Mouse (Mus musculus) spleen, adult 2 months (tissue): ENCODE measurements around the gene Zfhx3. TPM values are rescaled to one million over a fixed set of nuclear protein-coding genes. Genes with fewer than 3 reads are reported as not detected.

ENCODE experiments used
- DNase-seq, 2 experiments: peaks; one replicate each; pipeline versions ENCODE4 v3.0.0 to v3.0.0-alpha.2; 2012 to 2021; ENCODE audit warnings: low spot score in 2 of 2, low read depth in 1 of 2
- H3K27ac ChIP-seq: fragments of 200-500 bp; 2 replicates; pipeline ENCODE4 v1.5.1; 2012; ENCODE audit warnings: low read length, inconsistent platforms; ENCODE audit not compliant: insufficient read depth
- H3K27me3 ChIP-seq: fragments of 200-500 bp; 2 replicates; pipeline ENCODE4 v1.6.1; 2012; ENCODE audit warnings: mild to moderate bottlenecking, moderate library complexity, low read length, inconsistent platforms; ENCODE audit not compliant: control insufficient read depth, insufficient read depth
- H3K36me3 ChIP-seq: fragments of 200-500 bp; 2 replicates; pipeline ENCODE4 v1.6.1; 2012; ENCODE audit warnings: mild to moderate bottlenecking, low read length, inconsistent platforms; ENCODE audit not compliant: control insufficient read depth, insufficient read depth
- H3K4me1 ChIP-seq: fragments of 200-500 bp; 2 replicates; pipeline ENCODE4 v1.6.1; 2011; ENCODE audit warnings: inconsistent platforms; ENCODE audit not compliant: control insufficient read depth, insufficient read depth, insufficient read length
- H3K4me3 ChIP-seq: fragments of 200-500 bp; 2 replicates; pipeline ENCODE4 v1.5.1; 2011; ENCODE audit warnings: mild to moderate bottlenecking, inconsistent platforms; ENCODE audit not compliant: insufficient read depth, insufficient read length; ENCODE audit errors: extremely low read depth
- CTCF ChIP-seq: fragments of 200-500 bp; IDR thresholded peaks from 2 replicates; pipeline ENCODE4 v1.5.1; 2011; ENCODE audit warnings: mild to moderate bottlenecking, inconsistent platforms; ENCODE audit not compliant: insufficient read depth, insufficient read length, insufficient replicate concordance; ENCODE audit errors: extremely low read depth
- POLR2A ChIP-seq: fragments of 200-500 bp; IDR thresholded peaks from 2 replicates; pipeline ENCODE4 v1.6.1; 2011; ENCODE audit warnings: low read depth, low read length, inconsistent platforms
- WGBS: fragments of 180-500 bp; shearing (Covaris S2); methylation state at CpG from one replicate; pipeline ENCODE4 v1.1.7; 2018; 5-methylcytosine and 5-hydroxymethylcytosine counted together
- polyA plus RNA-seq: library from polyadenylated mRNA; depleted of rRNA; stranded (reverse); fragments of >200 nt; gene quantifications from 2 replicates; pipeline ENCODE4 v1.2.3, GENCODE M21; 2012

The Zfhx3 gene
- polyA plus RNA-seq, 1 experiment: 1.5 TPM

DNA sequence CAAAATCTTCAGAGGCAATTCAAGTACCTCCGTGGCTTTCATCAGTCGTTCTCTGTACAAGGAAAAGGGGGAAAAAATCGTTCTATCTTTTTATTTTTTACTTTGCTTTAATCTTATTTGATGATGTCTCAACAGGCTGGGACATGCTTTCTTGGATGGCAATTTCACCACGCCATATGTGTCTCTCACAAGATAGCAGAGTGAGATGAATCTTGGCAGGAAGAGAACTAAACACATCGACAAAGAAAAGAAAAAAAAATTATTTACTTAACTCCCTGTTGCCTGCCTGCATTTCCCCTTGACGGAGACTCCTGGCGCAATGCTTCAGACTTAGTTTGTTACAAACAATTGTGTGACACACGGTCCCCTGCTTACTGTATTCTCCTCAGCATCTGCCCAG is 294.3 kb downstream of the Zfhx3 start:
- WGBS: 76% methylated on average over 8 of the region's 8 CpGs
- H3K4me1 ChIP-seq: no peaks in the 10 kb centered on the region
- no peaks in the 10 kb centered on the region for H3K27me3 ChIP-seq
- no peak overlapping the region for H3K4me3 ChIP-seq
- TF ChIP-seq POLR2A (no peak), CTCF (no peak)
- H3K27ac ChIP-seq: no peak overlapping the region
- H3K36me3 ChIP-seq: no peaks in the 10 kb centered on the region
- DNase-seq: no peak

DNA sequence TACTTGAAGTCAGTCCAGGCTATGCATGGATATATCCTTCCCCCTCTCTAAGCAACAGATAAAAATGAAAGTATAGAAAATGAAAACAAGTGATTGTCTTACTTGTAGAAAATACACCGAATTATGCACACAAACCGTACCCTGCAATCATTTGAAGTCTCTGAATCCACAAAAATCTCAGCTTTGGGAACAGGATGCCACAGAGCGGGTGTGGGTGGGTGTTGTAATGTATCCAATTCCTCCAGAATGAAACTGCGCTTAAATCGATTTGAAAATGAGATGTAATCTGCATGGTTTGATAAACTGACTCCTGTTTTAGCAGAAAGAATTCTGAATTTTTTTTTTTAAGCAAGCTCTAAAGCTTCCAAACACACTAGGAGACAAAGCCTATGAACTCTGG is 297.1 kb downstream of the Zfhx3 start:
- Histone ChIP-seq H3K36me3 (no peaks in the 10 kb centered on the region), H3K27ac (no peak overlapping the region), H3K27me3 (no peaks in the 10 kb centered on the region), H3K4me1 (no peaks in the 10 kb centered on the region), H3K4me3 (no peak overlapping the region)
- 91% methylated on average over 5 of the region's 5 CpGs for WGBS
- TF ChIP-seq CTCF (no peak), POLR2A (no peak)
- DNase-seq: no peak

DNA sequence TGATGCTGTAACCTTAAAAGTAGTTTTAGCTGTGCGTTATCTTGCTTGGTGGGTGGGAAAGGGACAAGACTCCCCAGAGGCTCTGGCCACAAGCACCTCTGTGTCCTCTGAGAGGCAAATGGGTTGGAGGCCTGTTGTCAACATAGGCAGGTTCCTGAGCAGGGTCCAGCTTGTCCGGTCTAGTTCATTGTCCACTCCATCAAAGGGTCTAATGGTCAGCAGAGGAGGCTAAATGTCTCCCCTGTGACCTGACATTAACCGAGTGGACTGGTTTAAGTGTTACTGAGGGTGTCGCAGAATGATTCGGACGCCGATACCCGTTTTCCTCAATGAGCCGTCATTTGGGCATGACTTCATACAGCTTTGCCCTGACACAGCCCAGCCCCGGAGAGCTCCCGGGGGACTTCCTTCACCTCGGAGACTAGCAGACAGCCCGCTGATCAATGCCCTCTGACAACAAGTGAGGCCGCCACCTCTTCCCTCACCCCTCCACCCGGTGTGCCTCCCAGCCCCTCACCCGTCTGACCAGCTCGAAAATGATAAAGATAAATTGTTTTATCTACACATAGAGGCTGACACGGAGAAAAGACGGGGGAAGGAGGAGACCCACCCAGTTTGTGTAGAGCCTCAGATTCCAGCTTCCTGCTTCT is 298.7 kb downstream of the Zfhx3 start:
- TF ChIP-seq CTCF: no peak

DNA sequence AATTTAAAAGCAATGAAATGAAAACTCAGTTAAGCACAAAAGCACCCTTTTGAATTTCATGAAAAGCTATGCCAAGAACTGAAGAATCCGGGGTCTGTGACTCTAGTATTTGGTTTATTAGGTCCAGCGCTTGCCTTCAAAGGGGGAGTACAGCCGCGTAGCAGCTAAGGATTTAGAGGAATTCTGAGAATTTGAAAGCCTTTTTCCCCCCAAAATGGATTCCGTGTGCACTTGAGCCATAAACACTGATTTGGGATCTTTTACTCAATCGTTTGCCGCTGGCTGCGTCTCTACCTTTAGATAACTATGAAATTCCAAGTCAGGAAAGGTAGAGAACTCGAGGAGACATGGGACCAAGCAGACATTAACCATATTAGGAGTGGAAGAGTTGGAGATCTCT is 300.8 kb downstream of the Zfhx3 start:
- no peak for TF ChIP-seq POLR2A
- TF ChIP-seq CTCF: no peak
- Histone ChIP-seq H3K4me3 (no peak overlapping the region), H3K27me3 (no peaks in the 10 kb centered on the region), H3K27ac (no peak overlapping the region), H3K4me1 (no peaks in the 10 kb centered on the region), H3K36me3 (no peaks in the 10 kb centered on the region)
- 86% methylated on average over 9 of the region's 9 CpGs for WGBS
- no peak for DNase-seq

More for the DNA sequence above, 298.7 kb downstream of the Zfhx3 start:
- Histone ChIP-seq H3K27me3 (no peaks in the 10 kb centered on the region), H3K36me3 (no peaks in the 10 kb centered on the region), H3K27ac (no peak overlapping the region), H3K4me1 (no peaks in the 10 kb centered on the region), H3K4me3 (no peak overlapping the region)
- no peak for DNase-seq
- WGBS: 64% methylated on average over 19 of the region's 19 CpGs

DNA sequence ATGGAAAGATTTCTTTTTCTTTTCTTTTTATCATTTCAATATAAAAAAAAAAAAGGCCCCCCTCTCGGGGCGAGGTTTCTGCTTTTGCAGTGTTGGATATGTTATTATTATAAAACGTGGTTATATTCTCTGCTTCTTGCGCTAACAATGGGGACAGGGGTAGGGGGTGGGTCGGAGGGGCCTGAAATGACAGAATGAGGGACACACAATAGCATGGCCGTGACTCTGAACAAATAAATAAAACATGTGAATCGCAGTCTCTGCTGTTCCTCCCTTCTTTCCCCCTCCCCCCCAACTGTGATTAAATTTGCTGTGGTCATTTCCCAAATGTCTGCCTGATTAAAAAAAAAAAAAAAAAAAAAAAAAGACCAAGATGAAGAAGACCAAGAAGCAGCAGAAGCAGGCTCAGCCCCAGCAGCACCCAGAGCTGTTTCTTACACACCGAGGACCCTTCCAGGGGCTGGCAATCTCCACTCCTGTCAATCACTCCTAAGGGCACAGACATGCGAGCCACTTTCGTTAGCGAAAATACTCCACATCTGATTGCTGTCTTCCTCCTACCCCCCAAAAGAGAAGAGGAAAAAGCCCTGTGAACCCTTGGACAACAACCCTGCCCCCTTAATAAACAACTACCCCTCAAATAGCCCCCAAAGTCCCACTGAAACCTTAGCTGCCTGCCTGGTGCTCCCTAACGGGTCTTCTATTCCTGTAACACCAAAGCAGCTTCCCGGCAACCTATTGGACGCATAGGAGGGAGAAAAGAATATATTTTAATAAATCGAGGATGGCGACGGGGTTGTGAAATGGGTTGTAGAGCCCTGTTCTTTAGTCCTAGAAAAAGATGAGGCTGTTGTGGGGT is 302.4 kb downstream of the Zfhx3 start:
- TF ChIP-seq POLR2A (no peak), CTCF (no peak)
- WGBS: 76% methylated on average over 17 of the region's 17 CpGs
- DNase-seq: no peak

DNA sequence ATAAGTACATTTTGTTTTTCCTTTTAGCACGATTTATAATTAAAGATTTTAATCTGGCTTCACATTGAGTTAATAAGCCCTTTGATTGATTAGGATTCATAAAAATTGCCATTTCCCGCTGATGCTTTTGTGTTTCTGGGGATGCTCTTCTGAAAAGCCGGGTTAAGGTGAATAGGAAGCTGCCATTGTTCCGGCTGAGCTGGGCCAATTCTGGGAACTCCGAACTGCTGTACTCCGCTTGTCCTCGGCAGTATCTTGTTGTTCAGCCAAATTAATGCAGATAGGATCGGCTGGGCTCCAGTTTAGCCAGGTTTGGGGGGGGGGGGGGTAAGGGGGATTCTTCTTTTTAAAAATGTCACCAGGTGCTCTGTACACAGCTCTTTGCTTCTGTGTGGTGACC is 303.1 kb downstream of the Zfhx3 start:
- no peaks in the 10 kb centered on the region for H3K36me3 ChIP-seq
- H3K27ac ChIP-seq: no peak overlapping the region
- TF ChIP-seq POLR2A (no peak), CTCF (no peak)
- no peaks in the 10 kb centered on the region for H3K4me1 ChIP-seq
- H3K27me3 ChIP-seq: no peaks in the 10 kb centered on the region
- no peak overlapping the region for H3K4me3 ChIP-seq
- WGBS: 82% methylated on average over 8 of the region's 8 CpGs
- no peak for DNase-seq

More for the DNA sequence above, 302.4 kb downstream of the Zfhx3 start:
- Histone ChIP-seq H3K4me1 (no peaks in the 10 kb centered on the region), H3K4me3 (no peak overlapping the region), H3K36me3 (no peaks in the 10 kb centered on the region), H3K27me3 (no peaks in the 10 kb centered on the region), H3K27ac (no peak overlapping the region)

DNA sequence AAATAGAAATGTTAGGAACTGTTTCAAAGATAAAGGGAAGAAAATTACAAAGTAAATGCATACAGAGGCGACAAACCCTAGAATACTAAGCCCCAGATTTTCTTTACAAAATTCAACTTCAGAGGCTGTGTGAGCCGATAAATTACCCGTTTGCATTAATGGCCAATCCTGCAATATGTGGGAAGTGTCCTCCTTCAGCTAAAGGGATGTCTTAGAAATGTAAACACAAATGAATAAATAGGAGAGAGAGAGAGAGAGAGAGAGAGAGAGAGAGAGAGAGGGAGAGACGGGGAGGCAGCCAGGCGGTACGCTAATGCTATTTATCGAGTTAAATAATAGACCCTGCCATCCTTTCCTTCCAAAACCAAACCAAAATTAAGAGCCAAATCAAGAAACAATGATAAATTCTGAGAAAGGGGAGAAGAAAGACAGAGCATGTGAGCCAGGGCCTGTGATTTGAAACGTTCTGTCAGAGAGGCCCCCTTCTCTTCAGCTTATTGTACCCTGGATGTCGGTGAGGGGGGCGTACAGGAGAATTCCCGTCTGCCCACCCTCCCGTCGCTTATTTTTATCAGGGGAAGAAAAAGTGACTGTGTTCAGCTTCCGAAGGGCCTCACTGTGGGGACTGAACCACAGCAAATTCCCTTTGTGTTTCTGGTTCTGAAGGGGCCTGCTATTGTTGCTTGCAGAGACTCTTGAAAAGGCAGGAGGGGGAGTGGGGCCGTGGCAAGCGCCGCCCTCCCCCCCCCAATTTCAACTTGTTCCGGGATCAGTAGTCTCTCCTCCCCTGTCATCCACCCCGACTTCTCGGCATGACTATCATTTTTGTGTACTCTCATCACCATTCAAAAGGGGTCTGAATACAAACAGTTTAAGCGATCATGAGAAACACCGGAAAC is 303.8 kb downstream of the Zfhx3 start:
- WGBS: 79% methylated on average over 22 of the region's 22 CpGs
- H3K27ac ChIP-seq: no peak overlapping the region

More for the DNA sequence above, 303.8 kb downstream of the Zfhx3 start:
- no peak for TF ChIP-seq POLR2A
- no peak for TF ChIP-seq CTCF
- no peak overlapping the region for H3K4me3 ChIP-seq
- no peak for DNase-seq
- no peaks in the 10 kb centered on the region for H3K4me1 ChIP-seq
- no peaks in the 10 kb centered on the region for H3K36me3 ChIP-seq
- H3K27me3 ChIP-seq: no peaks in the 10 kb centered on the region
